Mouse (Mus musculus): ENCODE data around the gene Gm20716. TPM values are rescaled to one million over a fixed set of nuclear protein-coding genes. Genes with fewer than 3 reads are reported as not detected.
"Not testable (repeated sequence)": the region's sequence is repeated elsewhere in the genome, so short reads cannot be mapped to it uniquely, and the experiment has no call there.

Gm20716 gene
- polyA plus RNA-seq, 1 experiment from 2014 or later, result 24.5 TPM

DNA sequence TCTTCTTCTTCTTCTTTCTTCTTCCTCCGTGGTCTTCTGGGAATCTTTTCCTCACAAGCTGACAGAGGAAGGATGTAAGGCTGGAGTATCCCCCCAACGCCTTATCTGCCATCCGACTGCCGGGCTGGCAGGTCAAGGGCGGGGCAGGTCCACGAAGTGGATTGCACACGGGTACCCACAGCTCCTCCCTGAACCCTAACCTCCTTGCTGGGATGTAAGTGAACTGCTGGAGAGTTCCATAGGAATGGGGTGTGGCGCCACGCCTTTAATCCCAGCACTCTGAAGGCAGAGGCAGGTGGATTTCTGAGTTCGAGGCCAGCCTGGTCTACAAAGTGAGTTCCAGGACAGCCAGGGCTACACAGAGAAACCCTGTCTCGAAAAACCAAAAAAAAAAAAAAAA, 72.2 kb downstream of the Gm20716 start:
- H3K9ac ChIP-seq; H3K27ac ChIP-seq; H3K9me3 ChIP-seq; H3K4me2 ChIP-seq (replicated peaks); H3K36me3 ChIP-seq; ATAC-seq (ENCODE audit: low FRiP score, low read depth); H3K27me3 ChIP-seq; H3K4me3 ChIP-seq: not testable (repeated sequence)
- peaks cover 62% of the 10 kb centered on the region for H3K4me1 ChIP-seq
- 69% methylated on average over 10 of the region's 11 CpGs for WGBS

DNA sequence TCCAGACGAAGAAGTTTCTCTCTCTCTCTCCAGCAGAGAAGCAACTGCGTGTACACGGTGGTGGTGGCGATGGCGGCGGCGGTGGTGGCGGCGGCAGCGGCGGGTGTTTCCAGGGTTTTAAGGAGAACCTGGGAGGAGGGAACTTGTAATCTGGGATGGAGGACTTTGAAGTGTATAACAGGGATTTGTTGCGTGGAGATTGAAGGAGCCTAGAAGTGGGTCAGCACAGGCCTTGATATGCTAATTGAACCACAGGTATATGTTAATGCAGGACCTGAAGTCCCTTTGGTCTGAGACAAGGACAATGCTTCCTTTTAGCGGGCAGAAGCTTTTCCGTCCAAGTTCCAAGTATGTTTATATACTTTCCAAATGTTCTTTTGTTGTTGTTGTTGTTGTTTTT, 73.8 kb downstream of the Gm20716 start:
- Histone ChIP-seq H3K9me3 (no peaks in the 10 kb centered on the region), H3K4me1 (peaks cover 50% of the 10 kb centered on the region), H3K4me3 (no peak overlapping the region), H3K9ac (no peak overlapping the region), H3K27ac (no peak overlapping the region), H3K27me3 (no peaks in the 10 kb centered on the region), H3K36me3 (no peaks in the 10 kb centered on the region), H3K4me2 (replicated peaks) (no peak overlapping the region)
- 58% methylated on average over 14 of the region's 14 CpGs for WGBS
- ATAC-seq (ENCODE audit: low FRiP score, low read depth), result no peak

DNA sequence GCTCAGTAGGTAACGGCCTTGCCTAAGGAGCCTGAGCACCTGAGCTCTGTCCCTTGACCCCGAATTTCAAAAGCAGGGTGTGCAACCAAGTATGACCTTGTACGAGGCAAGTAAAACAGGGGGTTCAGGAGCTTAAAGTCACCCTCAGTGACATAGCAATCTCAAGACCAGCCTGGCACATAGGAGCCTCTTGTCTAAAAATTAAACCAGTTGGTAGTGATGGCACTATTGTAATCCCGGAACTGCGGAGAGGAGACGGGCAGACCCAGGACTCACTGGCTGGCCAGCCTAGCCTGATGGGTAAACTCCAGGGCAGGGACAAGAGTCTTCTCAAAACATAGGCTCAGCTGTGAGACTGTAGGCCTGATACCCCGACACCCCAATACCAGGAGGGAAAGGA, 74.5 kb downstream of the Gm20716 start:
- 93% methylated on average over 7 of the region's 7 CpGs for WGBS
- no peaks in the 10 kb centered on the region for H3K9me3 ChIP-seq
- no peak overlapping the region for H3K4me2 ChIP-seq (replicated peaks)
- H3K4me1 ChIP-seq, result peaks cover 47% of the 10 kb centered on the region
- ATAC-seq (ENCODE audit: low FRiP score, low read depth), result no peak
- no peak overlapping the region for H3K4me3 ChIP-seq
- H3K36me3 ChIP-seq, result no peaks in the 10 kb centered on the region
- H3K27ac ChIP-seq, result no peak overlapping the region
- no peak overlapping the region for H3K9ac ChIP-seq
- no peaks in the 10 kb centered on the region for H3K27me3 ChIP-seq

DNA sequence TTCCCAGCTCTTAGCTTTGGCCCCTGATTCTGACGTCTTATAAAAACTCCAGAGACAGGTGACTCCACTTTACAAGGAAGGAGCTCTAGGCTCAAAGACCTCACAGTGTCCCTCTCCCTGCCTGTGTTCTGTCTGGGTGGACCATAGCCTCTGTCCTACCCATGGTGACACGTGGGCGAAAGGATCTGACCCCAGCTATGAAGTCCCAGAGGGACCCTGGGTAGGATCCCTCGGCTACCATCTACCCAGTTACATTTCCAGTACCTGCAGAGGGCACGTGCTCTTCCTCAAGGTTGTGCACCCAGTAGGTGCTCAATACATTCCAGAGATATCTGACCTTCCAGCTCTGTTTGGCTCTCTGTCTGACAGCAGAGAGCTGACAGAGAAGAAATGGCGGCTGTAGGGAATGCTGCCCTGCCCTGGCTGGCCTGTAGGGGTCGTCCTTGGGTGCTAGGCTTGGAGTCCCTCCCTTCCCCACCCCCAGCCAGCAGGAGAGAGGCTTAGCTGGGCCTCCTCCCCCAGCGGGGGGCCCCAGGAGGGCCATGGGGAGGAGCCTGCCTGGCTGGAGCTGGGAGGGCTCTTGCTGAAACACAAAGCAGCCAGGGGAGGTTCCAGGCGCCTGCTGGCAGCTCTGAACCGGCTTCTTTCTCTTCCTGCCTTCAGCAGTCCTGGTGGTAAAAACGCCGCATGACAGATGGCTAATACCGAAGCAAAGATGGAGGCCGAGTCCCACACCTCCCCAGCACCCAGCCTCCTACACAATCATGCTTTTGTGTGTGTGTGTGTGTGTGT, 75.9 kb downstream of the Gm20716 start:
- Histone ChIP-seq H3K27me3 (no peaks in the 10 kb centered on the region), H3K4me3 (peak overlapping the region; percentile 12; the same call in 1 of the 2 replicates), H3K4me2 (replicated peaks) (peak overlapping the region; percentile 51), H3K27ac (peak overlapping the region; percentile 80), H3K9ac (peak overlapping the region; percentile 45), H3K36me3 (no peaks in the 10 kb centered on the region), H3K9me3 (no peaks in the 10 kb centered on the region), H3K4me1 (peaks cover 35% of the 10 kb centered on the region)
- WGBS, result 17% methylated on average over 14 of the region's 14 CpGs
- peak; percentile 93 for ATAC-seq (ENCODE audit: low FRiP score, low read depth)

DNA sequence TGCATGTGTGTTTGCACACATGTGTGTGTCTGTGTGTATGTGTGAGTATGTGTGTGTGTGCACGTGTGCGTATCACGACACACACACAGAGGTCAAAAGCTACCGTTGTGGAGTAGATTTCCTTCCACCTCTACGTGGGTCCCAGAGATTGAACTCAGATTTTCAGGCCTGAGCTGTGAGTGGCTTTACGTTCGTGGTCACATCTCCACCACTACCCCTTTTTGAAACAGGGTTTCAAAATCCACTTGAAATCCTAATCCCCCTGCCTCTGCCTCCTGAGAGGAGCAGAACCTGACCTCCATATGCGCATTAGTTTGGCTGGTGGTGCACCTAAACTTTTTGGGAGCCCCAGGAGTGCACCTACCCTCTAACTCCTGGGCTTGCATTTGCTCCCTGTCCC, 80.9 kb downstream of the Gm20716 start:
- Histone ChIP-seq H3K4me2 (replicated peaks) (no peak overlapping the region), H3K27me3 (no peaks in the 10 kb centered on the region), H3K4me3 (no peak overlapping the region), H3K9me3 (no peaks in the 10 kb centered on the region), H3K27ac (no peak overlapping the region), H3K4me1 (peaks cover 28% of the 10 kb centered on the region), H3K36me3 (no peaks in the 10 kb centered on the region), H3K9ac (no peak overlapping the region)
- ATAC-seq (ENCODE audit: low FRiP score, low read depth), result no peak
- 91% methylated on average over 8 of the region's 8 CpGs for WGBS

DNA sequence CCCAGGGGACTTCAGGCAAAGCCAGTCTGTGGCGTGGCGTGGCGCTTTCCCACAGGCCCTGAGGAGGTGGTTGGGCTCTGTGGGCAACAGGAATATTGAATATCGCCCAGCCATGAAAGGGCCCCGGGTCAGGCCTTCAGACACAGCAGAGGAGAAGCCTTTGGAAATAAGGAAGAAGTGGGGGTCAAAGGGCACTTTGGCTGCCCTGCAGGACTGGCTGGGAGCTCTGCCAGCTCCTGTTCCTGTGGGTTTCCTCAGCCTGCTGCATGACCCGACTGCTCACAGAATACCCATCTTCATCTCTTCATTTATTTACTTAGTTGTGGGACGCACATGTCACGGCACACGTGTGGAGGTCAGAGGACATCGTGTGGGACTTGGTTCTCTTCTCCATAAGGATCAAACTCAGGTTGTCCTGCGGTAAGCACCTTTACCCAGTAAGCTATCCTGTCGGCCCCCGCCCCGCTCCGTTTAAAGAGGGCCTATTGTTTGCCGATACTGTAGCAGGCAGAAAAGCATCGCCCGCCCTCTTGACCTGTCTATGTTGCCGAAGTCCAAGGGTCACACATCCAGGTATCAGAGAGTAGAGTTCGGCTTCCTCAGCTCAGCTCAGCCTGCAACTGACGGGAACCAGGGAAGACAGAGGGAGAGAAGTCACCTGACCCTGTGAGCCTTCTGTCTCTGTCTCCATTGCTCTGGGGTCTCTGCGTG, 82.3 kb downstream of the Gm20716 start:
- no peak for ATAC-seq (ENCODE audit: low FRiP score, low read depth)
- 79% methylated on average over 22 of the region's 22 CpGs for WGBS
- Histone ChIP-seq H3K9ac (no peak overlapping the region), H3K36me3 (no peaks in the 10 kb centered on the region), H3K27me3 (no peaks in the 10 kb centered on the region), H3K4me1 (peaks cover 15% of the 10 kb centered on the region), H3K4me3 (no peak overlapping the region), H3K27ac (no peak overlapping the region), H3K4me2 (replicated peaks) (no peak overlapping the region), H3K9me3 (no peaks in the 10 kb centered on the region)

DNA sequence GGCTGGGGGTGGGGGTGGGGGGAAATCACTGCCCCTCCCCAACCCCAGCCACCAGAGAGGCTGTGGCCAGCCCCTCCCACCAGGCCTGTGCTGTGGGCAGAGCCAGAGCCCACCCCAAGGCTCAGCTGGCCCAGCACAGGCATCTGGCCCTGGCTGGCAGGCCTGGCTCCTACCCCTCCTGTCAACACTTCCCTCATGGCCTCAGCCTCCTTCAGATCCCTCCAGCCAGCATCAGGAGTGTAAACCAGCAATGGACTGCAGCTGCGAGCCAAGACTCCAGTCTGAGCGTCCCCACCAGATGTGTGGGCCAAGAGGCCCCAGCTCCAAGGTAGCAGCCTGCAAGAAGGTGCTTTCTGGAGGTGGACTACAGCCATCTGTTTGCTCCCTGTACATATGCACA, 84.7 kb downstream of the Gm20716 start:
- Histone ChIP-seq H3K4me1 (peaks cover 15% of the 10 kb centered on the region), H3K9me3 (no peaks in the 10 kb centered on the region), H3K4me2 (replicated peaks) (no peak overlapping the region), H3K27me3 (no peaks in the 10 kb centered on the region), H3K36me3 (no peaks in the 10 kb centered on the region), H3K27ac (peak overlapping the region; percentile 80), H3K9ac (0 out of 2 replicates have a peak overlapping the region, but pooled peaks have one; percentile 31), H3K4me3 (no peak overlapping the region)
- peak; percentile 81 for ATAC-seq (ENCODE audit: low FRiP score, low read depth)
- 11% methylated on average over 2 of the region's 2 CpGs for WGBS

DNA sequence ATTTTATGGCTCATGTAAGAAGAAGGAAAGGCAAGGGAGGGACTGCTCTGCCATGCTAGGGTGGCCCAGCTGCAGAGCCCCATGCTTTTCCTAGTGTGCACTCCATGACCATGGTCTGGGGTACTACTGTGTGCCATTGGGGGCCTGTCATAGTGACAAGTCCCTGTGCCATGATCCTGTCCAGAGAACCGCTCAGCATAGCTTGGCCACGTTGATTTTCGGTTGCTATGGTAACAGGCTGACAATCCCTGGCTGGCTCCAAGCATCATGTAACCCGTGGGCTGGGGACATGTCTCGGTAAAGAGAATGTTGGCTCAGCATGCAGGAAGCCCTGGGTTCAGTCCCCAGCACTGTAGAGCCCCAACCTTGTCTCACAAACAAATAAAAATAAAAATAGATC, 86.4 kb downstream of the Gm20716 start:
- no peak for ATAC-seq (ENCODE audit: low FRiP score, low read depth)
- no peaks in the 10 kb centered on the region for H3K27me3 ChIP-seq
- no peak overlapping the region for H3K9ac ChIP-seq
- no peaks in the 10 kb centered on the region for H3K9me3 ChIP-seq
- peaks cover 15% of the 10 kb centered on the region for H3K4me1 ChIP-seq
- WGBS, result 55% methylated on average over 5 of the region's 5 CpGs
- no peak overlapping the region for H3K4me3 ChIP-seq
- no peak overlapping the region for H3K4me2 ChIP-seq (replicated peaks)
- no peaks in the 10 kb centered on the region for H3K36me3 ChIP-seq
- H3K27ac ChIP-seq, result no peak overlapping the region

DNA sequence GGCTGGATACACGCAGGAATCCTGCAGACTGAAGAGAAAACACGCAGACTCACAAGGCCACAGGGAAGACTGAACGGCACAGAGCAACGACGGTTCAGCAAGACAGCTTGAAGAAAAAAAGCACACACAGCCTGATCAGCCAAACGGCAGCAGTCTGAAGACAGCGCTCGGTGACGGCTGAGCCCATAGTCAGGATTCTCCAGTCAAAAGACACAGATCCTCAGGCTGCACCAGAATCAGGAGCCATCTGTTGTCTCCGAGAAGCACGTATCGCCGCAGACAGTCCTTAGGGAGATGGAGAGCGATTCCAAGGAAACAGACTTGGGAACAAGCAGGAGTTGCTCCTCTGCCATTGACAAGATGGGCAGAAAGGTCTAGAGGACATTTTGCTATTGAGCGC, 93.0 kb downstream of the Gm20716 start:
- H3K36me3 ChIP-seq, result no peaks in the 10 kb centered on the region
- ATAC-seq (ENCODE audit: low FRiP score, low read depth), result no peak
- no peak overlapping the region for H3K9ac ChIP-seq
- H3K27ac ChIP-seq, result no peak overlapping the region
- H3K9me3 ChIP-seq, result no peaks in the 10 kb centered on the region
- H3K27me3 ChIP-seq, result no peaks in the 10 kb centered on the region
- H3K4me1 ChIP-seq, result no peaks in the 10 kb centered on the region
- no peak overlapping the region for H3K4me3 ChIP-seq
- H3K4me2 ChIP-seq (replicated peaks), result no peak overlapping the region
- WGBS, result 79% methylated on average over 15 of the region's 15 CpGs

Small RNAs within 50 kb of the gene (microRNA-seq; reads per million reads assigned to microRNA genes)
- gene Gm24561, result not detected

Other genes with a start within 250 kb of the Gm20716 start
- 2.6 and 2.8 TPM in 2 replicates for gene Ripor3, start 219.7 kb downstream of the Gm20716 start, polyA plus RNA-seq (2015; fragmentation: Nextera tagmentation; extraction: Ambion mirVana)
- gene Pard6b, start 149.4 kb downstream of the Gm20716 start, polyA plus RNA-seq (2015; fragmentation: Nextera tagmentation; extraction: Ambion mirVana), result 2.7 and 3.7 TPM in 2 replicates
- 3.1 and 4.1 TPM in 2 replicates for gene Adnp, start 23.3 kb downstream of the Gm20716 start, polyA plus RNA-seq (2015; fragmentation: Nextera tagmentation; extraction: Ambion mirVana)
- 85.3 and 91.5 TPM in 2 replicates for gene Dpm1, start 227 bp upstream of the Gm20716 start, polyA plus RNA-seq (2015; fragmentation: Nextera tagmentation; extraction: Ambion mirVana)
- 6.7 and 7.0 TPM in 2 replicates for gene Mocs3, start 258 bp upstream of the Gm20716 start, polyA plus RNA-seq (2015; fragmentation: Nextera tagmentation; extraction: Ambion mirVana)
- gene Kcng1, start 51.4 kb upstream of the Gm20716 start, polyA plus RNA-seq (2015; fragmentation: Nextera tagmentation; extraction: Ambion mirVana), result 1.3 and 1.8 TPM in 2 replicates

Measured in limb, embryonic 13.5 days (tissue).